Mouse (Mus musculus) limb, embryonic 15.5 days (tissue): ENCODE measurements around the gene Smg6. TPM values are rescaled to one million over a fixed set of nuclear protein-coding genes. Genes with fewer than 3 reads are reported as not detected.

Experiments
- ATAC-seq: fragments of 200-750 bp; cut with Nextera tagmentation; 2 replicates; pipeline ENCODE4 v1.8.0; 2017; ENCODE audit warnings: low read depth, moderate TSS enrichment; ENCODE audit not compliant: insufficient number of reproducible peaks, low FRiP score, low TSS enrichment
- H3K27ac ChIP-seq: fragments of 300-500 bp; sonication (generic); 2 replicates; pipeline ENCODE4 v1.5.1; 2015; ENCODE audit warnings: moderate library complexity, mild to moderate bottlenecking, inconsistent platforms
- H3K27me3 ChIP-seq: fragments of 300-500 bp; sonication (generic); 2 replicates; pipeline ENCODE4 v1.6.1; 2015; ENCODE audit warnings: inconsistent platforms
- H3K36me3 ChIP-seq: fragments of 300-500 bp; sonication (generic); 2 replicates; pipeline ENCODE4 v1.6.1; 2015; ENCODE audit warnings: inconsistent platforms
- H3K4me1 ChIP-seq: fragments of 300-500 bp; sonication (generic); 2 replicates; pipeline ENCODE4 v1.6.1; 2015; ENCODE audit warnings: inconsistent platforms
- H3K4me2 ChIP-seq: fragments of 300-500 bp; sonication (generic); 2 replicates; pipeline ENCODE4 v1.6.1; 2015; ENCODE audit warnings: mild to moderate bottlenecking, inconsistent platforms
- H3K4me3 ChIP-seq: fragments of 300-500 bp; sonication (generic); 2 replicates; pipeline ENCODE4 v1.5.1; 2015; ENCODE audit warnings: mild to moderate bottlenecking, inconsistent platforms
- H3K9ac ChIP-seq: fragments of 300-500 bp; sonication (generic); 2 replicates; pipeline ENCODE4 v1.6.1; 2015; ENCODE audit warnings: inconsistent platforms
- H3K9me3 ChIP-seq: fragments of 300-500 bp; sonication (generic); 2 replicates; pipeline ENCODE4 v1.6.1; 2016; ENCODE audit warnings: inconsistent platforms
- WGBS: fragments of 180-500 bp; shearing (Covaris S2); methylation state at CpG from one replicate; pipeline ENCODE4 v1.1.7; 2015; 5-methylcytosine and 5-hydroxymethylcytosine counted together
- polyA plus RNA-seq: library from polyadenylated mRNA; unstranded; fragments of >200 nt; fragmentation: Nextera tagmentation; extraction: Ambion mirVana; gene quantifications from 2 replicates; pipeline ENCODE4 v1.2.1, GENCODE M21; 2015

The Smg6 gene
- polyA plus RNA-seq, 1 experiment from 2014 or later = 17.6 TPM

DNA sequence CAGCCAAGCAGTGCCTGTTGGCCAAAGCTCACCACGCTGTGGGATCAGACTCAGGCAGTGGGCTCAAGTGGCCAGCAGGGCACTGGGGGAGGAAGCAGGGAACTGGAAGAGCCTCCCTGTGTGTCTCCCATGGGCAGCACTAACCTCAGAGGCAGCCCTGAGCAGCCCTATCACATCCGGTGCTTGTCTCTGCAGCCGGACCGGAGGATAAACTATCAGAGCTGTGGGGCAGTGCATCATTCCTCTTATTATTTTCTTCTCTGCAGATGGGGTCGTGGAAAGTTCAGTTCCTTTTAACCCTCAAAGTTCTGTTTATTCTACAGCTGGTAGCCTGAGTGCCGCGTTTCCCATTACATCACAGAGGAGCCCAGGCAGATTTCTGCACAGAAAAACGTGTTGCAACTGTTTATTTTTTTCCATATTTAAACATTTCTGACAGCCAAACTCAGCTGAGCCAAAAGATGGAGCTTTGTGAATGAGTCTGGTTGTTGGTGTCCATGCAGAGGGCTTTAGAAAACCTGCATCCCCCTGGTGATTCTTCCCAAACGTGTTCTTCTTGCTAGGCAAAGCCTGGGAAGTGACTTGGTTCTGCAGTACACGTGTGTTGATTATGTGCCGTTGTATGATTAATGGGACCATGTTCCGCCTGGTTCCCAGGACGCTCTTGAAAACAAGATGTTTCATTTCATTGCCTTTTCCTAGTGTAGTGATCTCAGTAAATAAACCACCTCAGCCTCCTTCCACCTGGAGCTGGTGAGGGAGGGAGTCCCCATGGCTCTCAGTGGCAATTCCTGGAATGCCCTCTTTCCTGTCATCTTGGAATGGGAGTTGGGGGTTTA lies 126.3 kb downstream of the Smg6 start:
- Histone ChIP-seq H3K27ac (peak overlapping the region; percentile 87), H3K27me3 (no peaks in the 10 kb centered on the region), H3K4me3 (no peak overlapping the region), H3K36me3 (no peaks in the 10 kb centered on the region), H3K4me2 (0 out of 2 replicates have a peak overlapping the region, but pooled peaks have one; percentile 7), H3K4me1 (peaks cover 76% of the 10 kb centered on the region), H3K9ac (no peak overlapping the region), H3K9me3 (no peaks in the 10 kb centered on the region)
- no peak for ATAC-seq
- WGBS = 30% methylated on average over 13 of the region's 13 CpGs

DNA sequence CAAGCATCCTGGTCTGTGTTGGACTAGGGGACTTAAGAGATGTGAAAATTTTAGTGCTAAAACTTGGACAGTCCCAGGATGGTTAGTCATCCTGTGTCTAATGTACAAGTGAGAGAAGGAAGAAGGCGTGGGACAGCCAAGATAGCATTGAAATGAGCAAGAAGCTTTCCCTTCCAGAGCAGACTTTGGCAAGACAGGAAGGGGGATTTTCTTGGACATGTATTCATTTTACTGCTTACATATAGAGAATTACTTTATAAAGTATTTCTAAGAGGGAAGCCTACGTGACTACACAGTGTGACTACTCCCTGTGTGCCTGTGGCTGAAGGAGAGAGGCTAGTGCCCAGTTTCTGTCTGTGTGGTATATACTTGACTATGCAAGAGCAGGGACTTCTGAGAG lies 127.4 kb downstream of the Smg6 start:
- no peak for ATAC-seq

DNA sequence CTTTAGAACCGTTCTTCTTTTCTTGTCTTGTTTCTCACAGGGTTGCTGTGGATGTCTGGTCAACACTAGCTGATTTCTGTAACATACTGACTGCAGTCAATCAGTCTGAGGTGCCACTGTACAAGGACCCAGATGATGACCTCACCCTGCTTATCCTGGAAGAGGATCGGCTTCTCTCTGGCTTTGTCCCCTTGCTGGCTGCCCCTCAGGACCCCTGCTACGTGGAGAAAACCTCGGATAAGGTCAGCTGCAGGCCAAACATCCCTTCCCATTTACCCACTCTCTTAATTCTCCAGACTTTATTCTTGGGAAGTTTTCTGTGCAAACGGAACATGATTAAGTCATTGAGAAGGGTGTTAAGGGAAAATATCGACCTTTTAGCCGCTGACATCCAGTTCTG lies 128.1 kb downstream of the Smg6 start:
- 24% methylated on average over 7 of the region's 7 CpGs for WGBS

More for the DNA sequence above, 127.4 kb downstream of the Smg6 start:
- H3K4me2 ChIP-seq = no peak overlapping the region
- 60% methylated on average over 2 of the region's 2 CpGs for WGBS
- peak overlapping the region; percentile 87 for H3K27ac ChIP-seq
- H3K9ac ChIP-seq = no peak overlapping the region
- no peaks in the 10 kb centered on the region for H3K27me3 ChIP-seq
- no peaks in the 10 kb centered on the region for H3K36me3 ChIP-seq
- peaks cover 65% of the 10 kb centered on the region for H3K4me1 ChIP-seq
- H3K4me3 ChIP-seq = no peak overlapping the region
- H3K9me3 ChIP-seq = no peaks in the 10 kb centered on the region

DNA sequence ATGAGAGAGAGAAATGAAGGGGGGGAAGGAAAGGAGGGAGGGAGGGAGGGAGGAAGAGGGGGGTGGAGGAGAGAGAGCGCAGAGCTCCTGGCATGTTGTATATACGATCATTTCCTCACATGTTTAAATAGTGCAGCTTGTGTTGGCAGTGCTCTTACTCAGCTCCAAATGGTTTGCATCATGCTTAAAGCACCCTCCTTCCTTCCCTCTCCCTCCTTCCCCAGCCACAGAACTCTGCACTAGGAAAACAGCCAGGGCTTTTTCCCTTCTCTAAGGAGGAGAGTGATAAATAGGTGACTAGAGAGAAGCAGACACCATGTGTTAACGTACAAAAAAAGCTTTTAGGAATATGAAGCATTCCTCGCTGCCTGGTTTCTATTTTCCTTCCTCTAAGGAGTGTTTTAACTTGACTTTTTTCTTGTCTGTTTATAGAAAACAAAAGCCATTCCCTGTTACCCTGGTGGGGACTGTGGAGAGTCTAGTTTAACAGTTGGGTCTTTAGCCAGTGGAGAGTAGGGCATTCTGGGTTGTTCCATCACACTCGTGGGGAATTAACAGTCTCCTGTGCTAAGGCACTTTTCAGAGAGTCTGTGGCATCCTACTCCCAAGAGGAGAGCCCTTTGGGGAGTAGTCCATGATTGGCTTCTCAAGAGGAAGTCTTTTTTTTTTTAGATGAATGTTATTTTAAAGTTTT lies 128.7 kb downstream of the Smg6 start:
- Histone ChIP-seq H3K36me3 (no peaks in the 10 kb centered on the region; the same call in 1 of the 2 replicates), H3K4me3 (no peak overlapping the region), H3K4me1 (peaks cover 52% of the 10 kb centered on the region), H3K27ac (peak overlapping the region; percentile 87), H3K9ac (no peak overlapping the region), H3K9me3 (no peaks in the 10 kb centered on the region), H3K27me3 (no peaks in the 10 kb centered on the region), H3K4me2 (no peak overlapping the region)
- WGBS = 24% methylated on average over 5 of the region's 5 CpGs
- peak; percentile 90 for ATAC-seq

More for the DNA sequence above, 128.1 kb downstream of the Smg6 start:
- Histone ChIP-seq H3K9me3 (no peaks in the 10 kb centered on the region), H3K4me3 (no peak overlapping the region), H3K27ac (peak overlapping the region; percentile 87), H3K36me3 (no peaks in the 10 kb centered on the region; the same call in 1 of the 2 replicates), H3K27me3 (no peaks in the 10 kb centered on the region), H3K9ac (no peak overlapping the region), H3K4me1 (peaks cover 58% of the 10 kb centered on the region), H3K4me2 (no peak overlapping the region)
- ATAC-seq = no peak

DNA sequence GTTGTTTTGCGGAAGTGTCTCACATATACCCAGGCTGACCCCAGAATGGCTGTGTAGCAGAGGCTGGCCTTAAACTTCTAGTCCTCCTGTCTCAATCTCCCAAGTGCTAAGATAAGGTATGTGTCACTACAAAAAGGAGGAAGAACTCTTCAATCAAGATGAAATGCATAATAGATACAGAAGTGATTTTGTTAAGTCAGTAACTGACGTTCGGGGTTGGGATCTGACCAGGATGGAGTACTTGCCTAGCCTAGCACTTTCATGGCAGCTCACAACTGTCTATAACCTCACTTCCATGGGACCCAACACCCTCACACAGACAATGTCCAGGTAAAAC lies 129.2 kb downstream of the Smg6 start:
- no peak overlapping the region for H3K4me3 ChIP-seq
- H3K4me2 ChIP-seq = no peak overlapping the region
- ATAC-seq = no peak
- 90% methylated on average over 3 of the region's 3 CpGs for WGBS
- no peaks in the 10 kb centered on the region; the same call in 1 of the 2 replicates for H3K36me3 ChIP-seq
- H3K4me1 ChIP-seq = peaks cover 47% of the 10 kb centered on the region
- H3K27ac ChIP-seq = peak overlapping the region; percentile 87
- H3K9ac ChIP-seq = no peak overlapping the region
- H3K9me3 ChIP-seq = no peaks in the 10 kb centered on the region
- no peaks in the 10 kb centered on the region for H3K27me3 ChIP-seq

DNA sequence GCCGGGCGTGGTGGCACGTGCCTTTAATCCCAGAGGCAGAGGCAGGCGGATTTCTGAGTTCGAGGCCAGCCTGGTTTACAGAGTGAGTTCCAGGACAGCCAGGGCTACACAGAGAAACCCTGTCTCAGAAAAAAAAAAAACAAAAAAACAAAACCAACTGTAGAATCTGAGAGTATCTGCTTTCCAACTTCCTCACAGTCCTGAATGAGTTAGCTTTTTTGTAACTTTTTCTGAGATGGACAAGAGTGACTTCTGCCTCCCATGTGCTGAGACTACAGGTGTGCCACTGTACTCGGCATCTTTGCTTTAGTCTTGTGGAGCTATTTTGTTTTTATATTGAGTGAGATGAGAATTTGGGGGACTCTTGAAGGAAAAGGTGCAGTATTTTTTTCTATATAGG lies 137.0 kb downstream of the Smg6 start:
- no peaks in the 10 kb centered on the region for H3K27me3 ChIP-seq
- no peak overlapping the region for H3K9ac ChIP-seq
- no peak for ATAC-seq
- H3K9me3 ChIP-seq = no peaks in the 10 kb centered on the region
- no peaks in the 10 kb centered on the region for H3K4me1 ChIP-seq
- H3K4me3 ChIP-seq = no peak overlapping the region
- H3K27ac ChIP-seq = no peak overlapping the region
- no peak overlapping the region for H3K4me2 ChIP-seq
- WGBS = 90% methylated on average over 6 of the region's 6 CpGs
- H3K36me3 ChIP-seq = no peaks in the 10 kb centered on the region; the same call in 1 of the 2 replicates

DNA sequence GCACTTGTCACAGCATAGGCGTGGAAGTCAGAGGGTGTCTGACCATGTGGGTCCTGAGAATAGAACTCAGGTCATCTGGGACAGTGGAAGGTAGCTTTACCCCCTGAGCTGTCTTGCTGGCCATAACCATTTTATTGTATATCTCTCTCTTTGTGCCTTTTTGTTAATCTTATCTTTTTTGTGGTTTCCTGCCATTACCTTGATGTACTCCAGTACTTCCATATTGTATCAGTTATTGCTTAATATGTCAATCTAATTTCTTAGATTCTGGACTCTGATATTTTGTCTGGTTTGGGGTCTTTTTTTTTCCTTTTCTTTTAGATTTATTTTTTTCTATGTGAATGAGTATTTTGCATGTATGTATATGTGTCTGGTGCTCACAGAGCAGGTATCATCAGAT lies 138.6 kb downstream of the Smg6 start:
- H3K27me3 ChIP-seq = no peaks in the 10 kb centered on the region
- no peaks in the 10 kb centered on the region for H3K36me3 ChIP-seq
- H3K4me3 ChIP-seq = no peak overlapping the region
- H3K27ac ChIP-seq = no peak overlapping the region
- no peak for ATAC-seq
- no peaks in the 10 kb centered on the region for H3K4me1 ChIP-seq
- H3K9ac ChIP-seq = no peak overlapping the region
- WGBS = 89% methylated on average over 1 of the region's 1 CpGs
- H3K9me3 ChIP-seq = no peaks in the 10 kb centered on the region
- H3K4me2 ChIP-seq = no peak overlapping the region

DNA sequence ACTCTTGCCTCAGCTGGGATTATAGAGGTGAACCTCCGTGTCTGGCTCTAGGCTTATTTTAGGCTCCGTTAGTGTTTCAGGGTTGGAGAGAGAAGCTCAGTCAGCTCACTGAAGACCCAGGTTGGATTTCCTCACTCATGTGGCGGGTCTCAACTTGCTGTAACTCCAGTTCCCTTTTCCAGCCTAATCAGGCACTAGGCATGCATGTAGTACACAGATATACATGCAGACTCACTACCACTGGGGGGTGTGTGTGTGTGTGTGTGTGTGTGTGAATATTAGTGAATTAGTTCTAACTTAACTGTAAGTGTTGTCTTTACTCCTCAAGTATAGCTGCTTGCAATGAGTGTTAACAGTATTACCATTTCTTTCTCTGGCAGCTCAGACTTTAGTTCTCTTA lies 145.7 kb downstream of the Smg6 start:
- Histone ChIP-seq H3K36me3 (no peaks in the 10 kb centered on the region), H3K9ac (no peak overlapping the region), H3K4me3 (no peak overlapping the region), H3K9me3 (no peaks in the 10 kb centered on the region), H3K4me1 (peaks cover 19% of the 10 kb centered on the region), H3K4me2 (no peak overlapping the region), H3K27me3 (no peaks in the 10 kb centered on the region), H3K27ac (no peak overlapping the region)
- ATAC-seq = no peak
- 63% methylated on average over 3 of the region's 3 CpGs for WGBS

DNA sequence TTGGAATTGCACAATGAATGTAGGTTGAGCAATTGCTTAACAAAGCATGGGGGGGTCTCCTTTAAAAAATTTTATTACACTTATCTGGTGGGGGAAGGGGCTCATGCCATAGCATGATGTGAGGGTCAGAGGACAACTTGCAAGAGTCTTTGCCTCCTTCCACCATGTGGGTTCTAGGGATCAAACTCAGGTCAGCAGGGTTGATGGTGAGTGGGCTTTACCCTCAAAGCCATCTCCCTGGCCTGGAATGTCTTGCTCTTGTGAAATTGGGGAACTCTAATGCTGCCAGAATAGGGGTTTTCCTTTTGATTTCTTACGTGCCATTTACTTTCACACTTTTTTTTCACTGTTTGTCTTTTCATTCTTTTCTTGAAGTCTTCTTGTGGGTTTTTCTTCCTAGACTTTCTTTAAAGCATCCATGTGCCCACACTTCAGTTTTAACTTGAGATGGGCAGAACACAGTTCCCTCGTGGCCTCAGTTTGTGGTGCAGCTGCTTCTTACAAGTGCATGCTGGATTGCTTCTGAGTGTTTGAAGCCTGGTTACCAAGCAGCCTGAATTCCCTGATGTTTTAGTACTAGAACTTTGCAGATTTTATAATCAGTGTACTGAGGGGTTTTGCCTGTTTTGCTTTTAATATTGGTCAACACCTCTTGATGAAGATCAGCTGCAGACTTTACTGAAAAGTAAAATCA lies 147.5 kb downstream of the Smg6 start:
- no peaks in the 10 kb centered on the region for H3K9me3 ChIP-seq
- no peak overlapping the region for H3K9ac ChIP-seq
- no peaks in the 10 kb centered on the region for H3K36me3 ChIP-seq
- peak overlapping the region; percentile 81 for H3K27ac ChIP-seq
- H3K27me3 ChIP-seq = no peaks in the 10 kb centered on the region
- 20% methylated on average over 2 of the region's 2 CpGs for WGBS
- peaks cover 20% of the 10 kb centered on the region for H3K4me1 ChIP-seq
- no peak overlapping the region for H3K4me3 ChIP-seq
- H3K4me2 ChIP-seq = no peak overlapping the region
- no peak for ATAC-seq

DNA sequence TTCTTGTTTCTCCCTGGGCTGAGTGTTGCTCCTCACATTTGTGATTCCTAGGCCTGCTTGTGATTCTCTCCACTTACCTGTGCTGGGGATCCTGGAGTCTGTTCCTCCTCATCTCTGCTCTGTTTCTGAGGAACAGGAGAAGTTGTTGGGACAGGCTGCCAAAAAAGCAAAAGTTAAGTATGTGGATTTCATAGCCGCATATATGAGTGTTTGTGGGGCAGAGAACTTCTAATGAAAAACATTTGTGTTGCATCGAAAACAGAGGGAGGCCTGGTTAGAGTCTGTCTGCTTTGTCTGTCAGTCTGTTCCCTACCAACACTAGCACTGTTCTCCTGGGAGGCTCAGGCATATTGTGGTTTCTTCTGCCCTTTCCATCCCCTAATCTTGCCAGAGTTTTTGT lies 148.1 kb downstream of the Smg6 start:
- Histone ChIP-seq H3K9me3 (no peaks in the 10 kb centered on the region), H3K27ac (peak overlapping the region; percentile 81), H3K4me2 (no peak overlapping the region), H3K4me1 (peaks cover 24% of the 10 kb centered on the region), H3K4me3 (no peak overlapping the region), H3K9ac (no peak overlapping the region), H3K27me3 (no peaks in the 10 kb centered on the region), H3K36me3 (no peaks in the 10 kb centered on the region)
- ATAC-seq = no peak
- WGBS = 25% methylated on average over 2 of the region's 2 CpGs

DNA sequence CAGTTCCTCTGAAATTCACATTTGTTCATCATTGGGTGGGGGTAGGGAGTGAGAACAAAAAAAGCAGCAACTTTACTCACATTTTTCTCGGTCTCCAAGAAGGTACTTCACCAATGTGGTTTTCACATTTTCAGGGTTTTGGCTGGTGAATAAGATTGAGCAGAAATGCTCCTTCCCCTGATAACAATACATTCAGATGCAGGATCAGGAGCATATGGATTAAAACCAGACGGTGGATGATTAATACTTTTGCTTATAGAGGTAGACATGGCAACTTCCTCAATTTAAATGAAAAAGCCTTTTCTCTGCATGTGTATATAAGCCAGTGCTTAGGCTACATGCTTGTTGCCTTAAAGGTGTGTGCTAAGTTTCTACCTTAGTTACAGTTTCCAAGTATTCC lies 148.9 kb downstream of the Smg6 start:
- H3K36me3 ChIP-seq = peaks cover 5% of the 10 kb centered on the region; the same call in 1 of the 2 replicates
- no peak overlapping the region for H3K4me3 ChIP-seq
- H3K9me3 ChIP-seq = no peaks in the 10 kb centered on the region
- H3K9ac ChIP-seq = no peak overlapping the region
- no peak for ATAC-seq
- H3K4me1 ChIP-seq = peaks cover 24% of the 10 kb centered on the region
- H3K27me3 ChIP-seq = no peaks in the 10 kb centered on the region
- H3K4me2 ChIP-seq = no peak overlapping the region
- 17% methylated on average over 2 of the region's 2 CpGs for WGBS
- H3K27ac ChIP-seq = peak overlapping the region; percentile 81

DNA sequence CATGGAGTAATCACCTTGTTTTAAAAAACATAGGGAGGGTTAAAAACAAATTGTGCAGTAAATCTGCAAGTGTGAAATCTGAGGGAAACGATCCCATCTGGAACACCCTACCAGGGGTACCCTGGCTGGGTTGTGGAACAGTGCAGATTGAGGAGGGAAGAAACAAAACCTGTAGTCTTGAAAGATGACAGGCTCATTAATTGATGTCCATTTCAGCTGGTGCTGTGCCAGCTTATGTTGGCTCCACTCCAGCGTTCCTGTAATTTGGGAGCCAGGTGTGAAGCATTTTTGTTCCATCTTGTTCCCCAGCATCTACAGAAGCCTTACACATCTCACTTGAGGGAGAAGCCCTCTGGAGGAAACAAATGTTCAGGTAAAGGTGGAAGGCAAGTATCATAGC lies 153.0 kb downstream of the Smg6 start:
- H3K27ac ChIP-seq = no peak overlapping the region
- H3K4me1 ChIP-seq = peaks cover 15% of the 10 kb centered on the region
- no peak overlapping the region for H3K4me2 ChIP-seq
- H3K9me3 ChIP-seq = no peaks in the 10 kb centered on the region
- 47% methylated on average over 2 of the region's 2 CpGs for WGBS
- no peak for ATAC-seq
- no peak overlapping the region for H3K9ac ChIP-seq
- H3K36me3 ChIP-seq = peaks cover 10% of the 10 kb centered on the region
- H3K27me3 ChIP-seq = no peaks in the 10 kb centered on the region
- H3K4me3 ChIP-seq = no peak overlapping the region
